Mouse (Mus musculus) cortical plate, adult 2 months (tissue): ENCODE data around the gene Acvr1b.

Experiments
- CTCF ChIP-seq: fragments of 200-500 bp; IDR thresholded peaks from 2 replicates; pipeline ENCODE4 v1.5.1; 2011; ENCODE audit warnings: mild to moderate bottlenecking, control low read depth, low read length; ENCODE audit not compliant: insufficient read depth; ENCODE audit errors: extremely low read depth
- POLR2A ChIP-seq: fragments of 200-500 bp; IDR thresholded peaks from 2 replicates; pipeline ENCODE4 v1.6.1; 2011; ENCODE audit warnings: mild to moderate bottlenecking, low read length, control low read depth; ENCODE audit not compliant: insufficient read depth; ENCODE audit errors: extremely low read depth

DNA sequence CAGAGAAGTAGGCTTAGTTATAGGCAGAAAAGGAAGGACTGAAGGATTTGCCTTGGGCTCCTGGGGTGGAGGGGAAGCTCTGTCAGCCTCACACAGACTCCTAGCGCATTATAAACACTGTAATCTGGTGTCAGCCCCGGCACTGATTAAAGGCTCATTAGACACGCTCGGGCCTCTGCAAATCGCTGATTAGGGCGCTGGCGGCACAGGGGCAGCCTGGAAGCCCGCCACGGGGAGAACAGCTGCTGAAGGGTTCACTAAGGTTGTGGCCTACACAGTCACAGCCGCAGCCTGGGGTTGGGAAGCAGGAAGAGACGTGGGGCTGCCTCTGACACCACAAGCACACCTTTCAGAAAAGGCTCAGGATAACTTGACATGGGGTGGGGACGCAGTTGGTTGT is 34.0 kb upstream of the Acvr1b start:
- TF ChIP-seq POLR2A (no peak), CTCF (no peak)
